Mouse (Mus musculus) kidney, adult 9 months (tissue): ENCODE results near the gene Igdcc3.

Source experiments
- DNase-seq: peaks from one replicate; pipeline ENCODE4 v3.0.0; 2022

Gene Igdcc3

DNA sequence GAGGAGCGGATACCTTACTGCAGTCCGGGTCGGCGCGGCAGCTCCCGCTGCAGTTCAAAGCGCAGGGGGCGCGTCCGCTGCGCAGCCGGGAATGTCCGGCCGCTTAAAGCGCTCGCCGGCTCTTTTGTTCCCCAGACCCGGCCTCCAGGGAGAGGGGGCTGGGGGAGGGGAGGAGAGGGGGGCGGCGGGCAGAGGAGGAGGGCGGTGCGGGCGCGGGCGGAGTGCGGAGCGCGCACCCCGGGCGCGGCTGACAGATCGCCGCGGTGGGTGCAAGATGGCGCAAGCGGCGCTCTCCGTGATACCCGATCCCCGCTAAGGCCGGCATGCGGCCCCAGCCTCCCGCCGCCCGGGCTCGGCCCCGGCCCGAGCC, at the start of gene Igdcc3:
Igdcc3 (plus strand) TSS at position 254 of the 370 bp plus-strand sequence.
- no peak for DNase-seq

DNA sequence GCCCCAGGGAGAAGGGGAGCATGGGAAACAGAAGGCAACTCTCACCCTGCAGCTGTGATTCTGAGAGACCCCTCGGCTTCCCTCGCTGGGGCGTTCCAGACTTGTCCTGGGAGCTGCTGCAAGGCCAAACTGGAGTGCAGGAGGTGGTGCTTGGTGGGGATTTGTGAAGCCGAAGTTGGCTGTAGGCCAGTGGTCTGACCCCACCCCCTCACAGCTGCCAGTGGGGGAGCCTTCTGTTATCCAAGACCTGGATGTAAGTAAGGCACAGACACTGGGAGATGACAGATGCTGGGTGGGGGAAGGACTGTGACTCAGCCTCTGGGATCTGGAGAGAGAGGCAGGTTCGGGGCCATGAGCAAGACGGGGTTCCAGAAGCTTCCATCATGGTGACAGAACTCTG, 46.8 kb upstream of the Igdcc3 start:
- DNase-seq: no peak

DNA sequence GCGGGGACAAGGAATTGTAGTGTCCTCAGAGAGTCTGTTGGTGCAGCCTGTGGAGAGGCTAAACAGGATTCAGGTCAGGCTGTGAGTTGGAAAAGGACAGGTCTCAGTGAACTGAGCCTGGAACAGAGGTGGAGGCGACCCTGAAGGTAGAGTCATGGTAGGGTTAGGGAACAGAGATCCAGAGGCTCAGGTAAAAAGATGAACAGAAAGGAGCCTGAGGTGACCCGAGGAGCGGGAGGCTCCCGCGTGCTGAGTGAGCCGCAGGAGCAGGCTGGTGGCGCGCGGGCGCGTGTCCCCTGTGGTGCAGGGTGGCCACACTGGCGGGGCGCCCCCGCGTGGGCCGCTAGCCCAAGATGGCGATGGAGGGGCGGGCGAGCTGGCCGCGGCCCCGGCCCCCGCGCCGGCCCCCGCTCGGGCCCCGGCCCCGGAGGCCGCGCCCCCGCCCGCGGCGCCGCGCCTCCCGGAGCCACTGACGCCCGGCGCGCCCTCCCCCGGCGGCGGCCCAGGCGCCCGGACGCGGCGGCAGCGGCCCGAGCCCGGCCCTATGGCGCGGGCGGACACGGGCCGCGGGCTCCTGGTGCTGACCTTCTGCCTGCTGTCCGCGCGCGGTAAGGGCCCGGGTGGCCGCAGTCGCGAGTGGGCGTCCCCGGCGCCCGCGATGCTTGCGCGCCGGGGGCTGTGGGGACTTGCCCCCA, 39.9 kb upstream of the Igdcc3 start, which contains the start of gene Igdcc4:
Igdcc4 (plus strand) TSS at position 496 of the 695 bp plus-strand sequence.
- no peak for DNase-seq

DNA sequence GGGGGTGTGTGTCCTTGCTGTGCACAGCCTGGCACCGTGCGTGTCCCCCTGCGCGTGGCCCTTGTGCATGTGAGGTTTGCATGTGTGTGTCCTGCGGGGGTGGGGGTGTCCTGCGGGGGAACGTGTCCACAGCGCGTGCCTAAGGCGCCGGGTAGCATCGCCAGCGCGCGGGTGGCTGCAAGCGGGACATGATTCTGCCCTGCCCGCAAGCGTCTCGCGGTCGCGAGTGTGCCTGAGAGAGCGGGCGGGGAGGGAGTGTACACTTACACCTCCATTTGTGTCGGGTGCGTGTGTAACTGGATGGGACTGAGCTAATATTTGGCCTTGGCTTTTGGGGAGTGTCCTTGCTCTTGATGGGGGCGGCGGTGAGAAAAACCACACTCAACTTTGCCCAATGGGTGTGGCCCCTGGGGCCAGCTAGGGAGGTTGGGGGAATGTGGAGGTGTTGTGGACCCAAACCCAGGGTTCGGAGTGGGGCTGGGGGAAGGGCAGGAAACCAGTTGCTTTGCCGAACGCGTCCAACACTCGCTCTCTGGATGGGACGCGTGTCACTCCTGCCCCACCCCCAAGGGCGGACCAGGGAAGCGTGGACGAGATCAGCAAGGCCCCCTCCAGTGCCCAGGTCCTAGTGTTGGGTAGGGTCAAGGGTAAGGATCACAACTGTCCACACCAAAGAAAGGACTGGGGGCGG, 39.2 kb upstream of the Igdcc3 start:
- no peak for DNase-seq

DNA sequence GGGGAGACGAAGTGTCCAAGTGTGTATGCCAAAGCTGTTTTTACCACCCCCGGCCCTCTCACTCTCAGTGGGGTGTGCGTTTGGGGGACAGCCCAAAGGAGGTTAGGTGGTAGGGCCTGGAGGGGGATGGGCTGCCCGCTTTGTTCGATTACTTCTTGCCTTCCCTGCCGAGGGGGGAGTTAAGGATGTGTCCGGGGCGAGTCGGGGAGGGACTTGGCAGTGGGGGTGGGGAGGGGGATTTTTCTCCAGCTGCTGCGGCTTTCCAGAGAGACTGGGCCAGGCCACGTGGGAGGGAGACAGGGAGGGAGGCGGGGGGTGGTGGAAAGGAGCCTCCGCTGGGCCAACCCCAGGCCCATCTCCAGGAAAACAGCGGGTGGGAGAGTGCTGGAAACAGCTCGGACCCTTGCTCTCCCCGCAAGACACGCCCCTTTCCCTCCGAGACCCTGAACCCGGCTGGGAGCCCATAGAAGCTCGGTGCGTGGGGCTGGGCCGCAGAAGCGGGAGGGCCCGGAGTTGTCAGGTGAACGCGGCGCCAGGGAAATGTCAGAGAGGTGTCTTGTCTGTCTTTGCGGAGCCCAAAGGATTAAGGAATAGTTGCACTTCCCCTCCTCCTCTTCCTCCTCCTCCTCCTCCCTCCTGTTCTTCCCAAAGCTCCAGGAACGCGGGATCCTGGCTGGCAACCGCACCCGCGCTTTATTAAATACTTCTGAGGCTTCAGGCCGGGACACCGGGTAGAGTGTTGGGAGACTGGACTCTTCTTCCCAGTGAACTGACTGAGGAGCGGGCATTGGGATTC, 38.4 kb upstream of the Igdcc3 start:
- no peak for DNase-seq

DNA sequence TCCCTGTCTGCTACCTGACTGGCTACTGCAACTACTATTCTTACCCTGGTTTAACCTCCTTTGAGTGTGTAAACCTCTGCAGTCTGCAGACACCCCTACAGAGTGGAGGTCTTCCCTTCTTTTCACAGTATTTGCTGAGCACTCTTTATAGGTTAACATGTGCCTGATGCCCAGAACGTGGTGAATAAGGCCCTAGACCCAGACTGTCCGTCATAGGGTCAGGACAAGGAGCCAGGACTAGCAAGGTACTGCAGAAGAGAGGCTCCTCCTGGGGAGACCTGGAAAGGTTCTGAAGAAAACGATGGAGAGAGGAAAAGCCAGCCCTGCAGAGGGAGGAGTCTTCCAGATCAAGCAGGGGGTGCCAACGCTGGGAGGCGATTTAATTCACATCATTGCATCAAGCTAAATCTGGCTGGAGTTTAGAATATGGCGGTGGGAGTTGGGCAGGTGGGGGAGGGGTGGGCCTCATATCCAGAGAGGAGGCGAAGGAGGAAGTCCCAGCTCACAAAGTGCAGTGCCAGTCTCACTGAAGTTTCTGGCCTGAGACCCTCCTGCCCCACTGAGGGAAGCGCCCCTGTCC, 37.7 kb upstream of the Igdcc3 start:
- no peak for DNase-seq

DNA sequence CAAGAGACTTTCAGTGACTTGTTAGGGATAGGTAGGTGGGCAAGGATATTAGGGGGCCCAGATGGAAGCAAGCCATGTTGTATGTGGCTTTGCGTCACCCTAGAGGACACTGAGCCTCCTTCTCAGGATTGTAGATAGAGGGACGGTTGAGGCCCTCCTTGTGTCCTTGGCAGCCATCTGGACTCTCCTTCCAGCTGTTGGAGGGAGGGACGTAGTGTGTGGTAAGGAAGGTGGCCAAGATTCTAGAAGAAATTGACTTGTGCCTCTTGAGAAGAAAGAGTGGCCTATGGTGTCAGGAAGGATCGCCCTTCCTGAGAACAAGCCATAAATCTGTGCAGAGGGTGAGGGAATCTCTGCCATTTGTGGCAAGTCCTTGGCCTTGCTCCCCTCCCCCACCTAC, 34.2 kb upstream of the Igdcc3 start:
- no peak for DNase-seq

DNA sequence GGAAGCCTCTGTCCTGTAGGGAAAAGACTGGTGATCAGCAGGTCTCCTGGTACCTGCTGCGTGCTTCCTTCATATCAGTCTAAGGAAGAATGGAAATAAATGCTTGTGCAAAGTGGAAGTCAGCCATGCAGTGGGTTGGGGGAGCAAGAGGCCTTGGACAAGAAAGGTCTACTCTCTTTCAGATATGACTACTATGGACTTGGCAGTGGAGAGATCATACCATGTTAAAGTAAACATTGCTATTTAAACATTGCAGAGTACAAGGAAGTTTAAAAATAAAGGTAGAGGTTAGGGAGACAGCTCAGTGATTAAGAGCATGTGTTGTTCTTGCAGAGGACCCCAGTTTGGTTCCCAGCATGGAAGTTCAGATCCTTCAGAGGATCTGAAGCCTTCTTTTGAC, 33.1 kb upstream of the Igdcc3 start:
- DNase-seq: no peak

DNA sequence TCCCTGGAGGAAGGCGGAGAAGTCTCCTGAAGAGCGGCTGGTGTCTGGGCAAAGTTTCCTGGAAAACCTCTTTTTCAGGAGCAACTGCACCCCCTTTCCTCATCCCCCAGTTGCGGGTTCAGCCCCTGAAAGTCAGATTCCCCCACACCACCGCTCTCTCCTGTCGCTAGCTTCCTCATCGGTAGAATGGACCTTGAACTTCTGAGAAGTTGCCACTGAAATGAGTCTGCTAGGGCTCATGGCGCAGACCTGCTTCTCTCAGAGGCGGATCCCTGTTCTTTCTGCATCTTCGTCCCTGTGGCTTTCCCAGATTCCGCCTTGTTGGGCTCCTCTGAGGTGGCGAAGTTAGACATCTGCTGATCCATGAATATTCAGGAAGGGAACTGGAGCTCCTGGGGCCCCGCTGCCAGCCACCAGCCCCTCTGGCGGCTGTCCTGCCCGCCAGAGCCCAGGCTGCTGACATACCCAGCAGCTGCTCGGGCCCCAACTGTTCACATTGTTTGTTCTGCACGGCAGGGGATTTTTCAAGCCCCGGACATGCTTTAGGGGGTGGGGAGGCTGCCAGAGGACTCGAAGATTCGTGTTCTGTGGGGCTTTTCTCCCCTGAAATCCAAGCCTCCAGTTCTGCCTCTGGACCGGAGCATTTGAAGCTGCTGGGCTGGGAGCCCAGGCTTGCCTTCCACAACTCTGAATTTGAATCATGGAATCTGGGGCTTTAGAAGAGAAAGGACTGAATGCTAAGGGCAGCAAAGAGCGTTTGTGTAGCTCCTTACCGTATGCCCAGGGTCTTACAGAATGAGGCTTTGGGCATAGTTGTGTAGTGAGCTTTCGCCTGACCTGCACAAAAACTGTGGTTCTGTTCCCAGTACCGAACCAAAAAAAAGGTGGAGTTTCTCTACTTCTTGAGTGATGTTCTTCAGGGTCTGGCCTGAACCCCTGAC, 31.6 kb upstream of the Igdcc3 start:
- no peak for DNase-seq

DNA sequence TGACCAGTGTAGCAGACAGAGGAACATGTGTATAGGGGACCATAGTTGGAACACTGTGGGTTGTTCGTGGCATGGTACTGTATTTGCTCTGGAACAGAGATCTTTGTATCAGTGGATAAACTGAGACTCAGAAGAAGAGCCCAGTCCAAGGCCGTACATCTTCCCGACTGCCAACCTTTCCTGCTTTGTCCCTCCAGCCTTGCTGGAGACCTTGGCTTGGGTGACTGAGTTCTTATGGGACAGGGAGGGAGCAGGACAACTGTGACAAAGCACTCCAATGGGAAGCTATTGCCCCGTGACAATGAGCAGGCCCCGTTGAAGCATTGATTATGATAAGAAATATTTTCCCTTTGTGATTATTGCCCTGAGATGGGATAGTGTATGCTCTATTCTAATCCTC, 29.3 kb upstream of the Igdcc3 start:
- DNase-seq: no peak

DNA sequence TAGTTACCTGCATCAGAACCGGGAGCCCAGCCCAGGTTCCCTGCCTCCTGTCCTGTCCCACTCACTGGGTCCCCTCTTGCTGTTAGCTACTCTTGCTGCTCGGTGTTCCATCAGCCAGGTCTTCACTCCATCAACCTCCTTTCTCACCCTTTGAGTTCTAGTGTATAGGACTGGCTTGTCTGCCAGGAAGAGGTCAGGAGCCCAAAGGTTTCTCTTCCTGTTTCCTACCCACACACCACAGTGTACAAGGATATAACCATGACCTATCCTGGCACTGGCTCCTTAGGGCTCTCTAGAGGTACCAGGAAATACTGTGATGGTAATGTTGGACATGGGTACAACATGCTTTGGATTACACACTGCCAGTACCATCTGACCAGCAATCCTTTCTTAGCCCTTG, 27.3 kb upstream of the Igdcc3 start:
- DNase-seq: no peak

DNA sequence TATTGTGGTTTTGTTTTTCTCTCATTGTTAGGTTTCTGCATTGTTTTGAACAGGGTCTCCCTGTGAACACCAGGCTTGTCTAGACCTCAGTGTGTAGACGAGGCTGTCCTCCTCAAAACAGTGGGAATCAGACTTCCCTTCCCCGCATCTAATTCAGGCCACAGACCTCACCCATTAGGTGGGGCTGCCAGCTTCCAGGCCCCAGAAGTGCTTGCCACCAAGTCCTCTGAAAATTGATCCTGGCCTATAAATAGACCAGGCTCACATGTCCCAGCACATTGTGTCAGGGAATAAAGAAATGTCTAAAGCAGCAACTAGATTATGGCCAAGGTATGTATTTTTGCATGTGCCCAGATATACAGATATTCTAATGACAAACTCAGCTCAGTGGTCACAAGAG, 25.1 kb upstream of the Igdcc3 start:
- DNase-seq: no peak

DNA sequence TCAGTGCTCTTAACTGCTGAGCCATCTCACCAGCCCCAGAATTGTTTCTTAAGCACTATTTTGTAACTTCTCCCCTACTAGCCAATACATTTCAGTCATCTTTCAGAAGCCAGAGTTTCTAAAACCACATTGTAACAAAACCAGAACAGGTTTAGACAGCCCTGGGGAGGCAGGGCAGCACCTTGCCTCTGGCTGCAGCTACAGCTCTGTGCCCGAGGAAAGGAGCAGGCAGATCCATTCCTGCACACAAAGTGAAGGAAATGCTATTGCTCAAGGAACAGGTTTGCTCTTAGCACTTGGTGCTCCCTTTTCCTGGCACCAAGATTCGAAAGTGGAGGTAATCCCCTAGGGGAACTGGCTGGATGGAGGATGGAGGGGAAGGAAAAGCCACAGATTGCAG, 23.5 kb upstream of the Igdcc3 start:
- no peak for DNase-seq

DNA sequence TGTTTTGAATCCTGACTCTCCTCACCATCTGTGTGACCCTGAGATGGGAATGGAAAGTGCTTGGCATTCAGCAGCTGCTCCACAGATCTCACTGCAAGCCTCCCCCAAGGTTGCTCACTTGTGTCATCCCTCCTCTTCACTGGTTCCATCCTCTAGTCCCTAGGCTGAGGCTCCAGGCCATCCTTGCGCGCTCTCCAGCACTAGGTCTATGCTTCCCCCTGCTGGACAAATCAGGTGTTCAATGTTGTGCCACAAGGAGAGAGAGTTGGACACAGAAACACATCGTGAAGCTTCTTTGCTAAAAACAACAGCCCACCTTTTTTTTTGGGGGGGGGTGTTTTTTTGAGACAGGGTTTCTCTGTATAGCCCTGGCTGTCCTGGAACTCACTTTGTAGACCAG, 20.1 kb upstream of the Igdcc3 start:
- peak; percentile 68 for DNase-seq

DNA sequence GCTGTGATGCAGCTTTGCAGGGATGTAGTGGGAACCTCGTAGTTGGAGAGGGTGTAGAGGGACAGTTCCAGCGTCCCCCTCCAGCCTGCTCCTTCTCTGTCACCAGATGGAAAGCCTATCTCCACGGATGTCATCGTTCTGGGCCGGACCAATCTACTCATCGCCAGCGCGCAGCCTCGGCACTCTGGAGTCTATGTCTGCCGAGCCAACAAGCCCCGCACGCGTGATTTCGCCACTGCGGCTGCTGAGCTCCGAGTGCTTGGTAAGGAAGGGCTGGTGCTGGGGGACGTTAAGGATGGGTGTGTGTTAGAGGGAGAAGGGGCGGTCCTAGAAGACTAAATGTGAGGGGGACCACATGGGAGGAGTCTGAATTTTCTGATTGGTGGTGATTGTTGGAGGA, 18.4 kb upstream of the Igdcc3 start:
- no peak for DNase-seq

DNA sequence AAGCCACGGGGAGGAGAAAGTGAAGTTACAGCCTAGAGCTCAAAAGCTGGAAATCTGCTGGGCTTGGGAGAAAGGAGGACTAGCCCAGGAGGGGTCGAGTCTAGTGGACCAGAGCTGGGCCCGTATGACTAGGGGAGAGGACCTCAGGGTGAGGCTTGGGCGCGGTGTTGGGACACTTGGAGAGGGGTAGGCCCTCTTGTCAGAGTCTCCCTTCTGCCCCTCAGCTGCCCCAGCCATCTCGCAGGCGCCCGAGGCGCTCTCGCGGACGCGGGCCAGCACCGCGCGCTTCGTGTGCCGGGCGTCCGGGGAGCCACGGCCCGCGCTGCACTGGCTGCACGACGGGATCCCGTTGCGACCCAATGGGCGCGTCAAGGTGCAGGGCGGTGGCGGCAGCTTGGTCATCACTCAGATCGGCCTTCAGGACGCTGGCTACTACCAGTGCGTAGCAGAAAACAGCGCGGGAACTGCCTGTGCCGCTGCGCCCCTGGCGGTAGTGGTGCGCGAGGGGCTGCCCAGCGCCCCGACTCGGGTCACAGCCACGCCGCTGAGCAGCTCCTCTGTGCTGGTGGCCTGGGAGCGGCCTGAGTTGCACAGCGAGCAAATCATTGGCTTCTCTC, 17.3 kb upstream of the Igdcc3 start:
- peak; percentile 31 for DNase-seq

DNA sequence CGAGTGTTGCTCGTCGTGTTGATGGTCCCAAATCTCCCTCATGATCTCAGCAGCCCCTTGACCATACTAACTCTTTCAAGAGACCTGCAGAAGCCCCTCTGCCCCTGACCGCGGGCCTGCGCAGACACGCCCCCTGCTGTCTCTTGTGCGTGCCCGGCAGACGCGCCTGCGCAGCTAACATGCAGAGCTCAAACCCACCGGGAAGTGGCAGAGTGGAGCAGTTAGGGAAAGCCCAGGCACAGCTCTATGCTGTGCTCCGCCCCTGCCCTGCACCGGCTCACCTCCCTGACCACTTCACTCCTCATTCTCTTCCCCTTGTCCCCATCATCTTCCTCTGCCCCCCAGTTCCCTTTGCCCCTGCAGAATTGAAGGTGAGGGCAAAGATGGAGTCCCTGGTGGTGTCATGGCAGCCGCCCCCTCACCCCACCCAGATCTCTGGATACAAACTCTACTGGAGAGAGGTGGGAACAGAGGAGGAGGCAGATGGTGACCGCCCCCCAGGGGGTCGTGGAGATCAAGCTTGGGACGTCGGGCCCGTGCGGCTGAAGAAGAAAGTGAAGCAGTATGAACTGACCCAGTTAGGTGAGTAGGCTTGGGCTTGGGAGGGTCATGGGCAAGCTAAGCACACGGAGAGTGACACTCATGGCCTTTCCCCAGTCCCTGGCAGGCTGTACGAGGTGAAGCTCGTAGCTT, 12.7 kb upstream of the Igdcc3 start:
- peak; percentile 38 for DNase-seq

DNA sequence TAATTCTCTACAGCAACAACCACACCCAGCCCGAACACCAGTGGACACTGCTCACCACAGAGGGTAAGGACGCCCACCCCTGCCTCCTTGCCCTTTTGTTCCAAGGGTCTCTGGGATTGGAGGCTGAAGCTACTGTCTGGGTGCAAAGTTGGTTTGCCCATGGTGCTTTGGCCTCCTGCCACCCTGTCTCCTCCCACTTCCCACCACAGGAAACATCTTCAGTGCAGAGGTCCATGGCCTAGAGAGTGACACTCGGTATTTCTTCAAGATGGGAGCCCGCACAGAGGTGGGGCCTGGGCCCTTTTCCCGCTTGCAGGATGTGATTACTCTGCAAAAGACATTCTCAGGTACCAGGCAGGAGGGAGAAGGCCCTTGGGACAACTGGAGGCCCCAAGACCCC, 9.3 kb upstream of the Igdcc3 start:
- no peak for DNase-seq

DNA sequence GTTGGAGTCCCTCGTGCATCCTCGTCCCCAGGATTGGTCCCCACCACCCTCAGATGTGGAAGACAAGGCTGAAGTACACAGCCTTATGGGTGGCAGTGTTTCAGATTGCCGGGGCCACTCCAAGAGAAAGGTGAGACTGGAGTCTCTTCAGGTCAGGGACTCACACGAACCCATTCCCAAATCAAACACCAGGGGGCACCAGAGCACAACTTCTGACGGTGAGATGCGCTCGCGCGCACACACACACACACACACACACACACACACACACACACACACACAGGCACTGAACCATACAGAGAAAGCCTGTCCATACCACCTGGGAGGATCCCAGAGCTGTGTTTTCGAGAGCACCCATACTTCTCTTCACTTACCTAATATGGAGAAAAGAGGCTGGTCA, 7.2 kb upstream of the Igdcc3 start:
- DNase-seq: peak; percentile 74

DNA sequence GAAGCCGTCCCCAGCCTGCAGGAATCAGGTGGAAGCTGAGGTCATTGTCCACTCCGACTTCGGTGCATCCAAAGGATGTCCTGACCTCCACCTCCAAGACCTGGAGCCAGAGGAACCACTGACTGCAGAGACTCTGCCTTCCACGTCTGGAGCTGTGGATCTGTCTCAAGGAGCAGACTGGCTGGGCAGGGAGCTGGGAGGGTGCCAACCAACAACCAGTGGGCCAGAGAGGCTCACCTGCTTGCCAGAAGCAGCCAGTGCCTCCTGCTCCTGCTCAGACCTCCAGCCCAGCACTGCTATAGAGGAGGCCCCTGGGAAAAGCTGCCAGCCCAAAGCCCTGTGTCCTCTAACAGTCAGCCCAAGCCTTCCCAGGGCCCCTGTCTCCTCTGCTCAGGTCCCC, 5.9 kb upstream of the Igdcc3 start:
- DNase-seq: no peak

DNA sequence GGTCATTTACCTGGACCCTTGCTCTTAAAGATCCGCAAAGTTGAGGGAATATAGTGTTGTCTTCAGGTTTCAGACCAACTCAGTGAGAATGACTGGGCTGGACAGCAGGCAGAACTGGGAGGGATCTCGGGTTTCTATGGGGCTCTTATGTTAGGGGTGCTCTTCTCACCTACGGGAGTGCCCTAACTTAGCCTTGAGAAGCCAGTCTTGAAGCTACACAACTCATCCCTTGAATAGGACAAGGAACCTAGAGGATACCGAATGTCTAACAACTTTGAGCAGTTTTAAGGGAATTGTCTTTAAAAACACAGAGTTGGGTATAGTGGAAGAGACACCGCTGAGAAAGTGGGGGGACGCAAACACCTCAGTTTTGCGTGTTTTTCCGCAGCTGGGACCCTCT, 498 bp upstream of the Igdcc3 start:
- DNase-seq: no peak
